Mouse (Mus musculus) C2C12 (cell line): ENCODE results near the gene Apobec3.

Source experiments
- CEBPB ChIP-seq: IDR thresholded peaks from one replicate; pipeline ENCODE4 v1.6.1; 2011; ENCODE audit warnings: low read depth, mild to moderate bottlenecking, control low read depth, moderate library complexity
- CTCF ChIP-seq: IDR thresholded peaks from one replicate; pipeline ENCODE4 v1.5.1; 2011; ENCODE audit not compliant: control insufficient read depth, insufficient read depth, insufficient read length
- MAX ChIP-seq: IDR thresholded peaks from one replicate; pipeline ENCODE4 v1.6.1; 2011; ENCODE audit warnings: mild to moderate bottlenecking, control low read depth
- USF1 ChIP-seq: IDR thresholded peaks from one replicate; pipeline ENCODE4 v1.6.1; 2011; ENCODE audit warnings: low read depth, mild to moderate bottlenecking, control low read depth, moderate library complexity

GRCm38 (mm10) chr15:79847100-79847499, 44.4 kb upstream of the Apobec3 start:
- TF ChIP-seq MAX (no peak), USF1 (no peak), CTCF (no peak), CEBPB (no peak)
